Mouse (Mus musculus) kidney, postnatal 0 days (tissue): ENCODE results near the gene Ptgs2. TPM values are rescaled to one million over a fixed set of nuclear protein-coding genes. Genes with fewer than 3 reads are reported as not detected.

ENCODE experiments used
- ATAC-seq: fragments of 200-750 bp; cut with Nextera tagmentation; replicated peaks from 2 replicates; pipeline ENCODE4 v1.8.0; 2017; ENCODE audit warnings: low read depth, moderate number of reproducible peaks, moderate TSS enrichment, moderate library complexity; ENCODE audit not compliant: low FRiP score
- DNase-seq: peaks from one replicate; pipeline ENCODE4 v3.0.0-alpha.2; 2016; ENCODE audit warnings: low spot score
- H3K27ac ChIP-seq: fragments of 300-500 bp; sonication (generic); 2 replicates; pipeline ENCODE4 v1.5.1; 2014; ENCODE audit warnings: mild to moderate bottlenecking
- H3K27me3 ChIP-seq: fragments of 300-500 bp; sonication (generic); 2 replicates; pipeline ENCODE4 v1.6.1; 2014; ENCODE audit warnings: low read length, mixed read lengths; ENCODE audit not compliant: insufficient read depth
- H3K36me3 ChIP-seq: fragments of 300-500 bp; sonication (generic); 2 replicates; pipeline ENCODE4 v1.6.1; 2014; ENCODE audit warnings: low read length, mixed read lengths; ENCODE audit not compliant: insufficient read depth
- H3K4me1 ChIP-seq: fragments of 300-500 bp; sonication (generic); replicated peaks from 2 replicates; pipeline ENCODE4 v1.6.1; 2014; ENCODE audit warnings: antibody characterized with exemption, low read length, mixed read lengths; ENCODE audit not compliant: insufficient read depth
- H3K4me2 ChIP-seq: fragments of 300-500 bp; sonication (generic); 2 replicates; pipeline ENCODE4 v1.6.1; 2014; ENCODE audit warnings: mild to moderate bottlenecking, low read length, moderate library complexity, mixed read lengths
- H3K4me3 ChIP-seq: fragments of 300-500 bp; sonication (generic); replicated peaks from 2 replicates; pipeline ENCODE4 v1.5.1; 2014; ENCODE audit warnings: low read depth, low read length
- H3K9ac ChIP-seq: fragments of 300-500 bp; sonication (generic); 2 replicates; pipeline ENCODE4 v1.6.1; 2014; ENCODE audit warnings: low read depth, low read length
- H3K9me3 ChIP-seq: fragments of 300-500 bp; sonication (generic); replicated peaks from 2 replicates; pipeline ENCODE4 v1.6.1; 2016; ENCODE audit warnings: low read length, inconsistent platforms, mixed read lengths
- CTCF ChIP-seq: IDR thresholded peaks from 2 replicates; pipeline ENCODE4 v1.5.1; 2016; ENCODE audit warnings: antibody characterized with exemption, low read depth, mild to moderate bottlenecking, moderate library complexity
- WGBS: fragments of 180-500 bp; shearing (Covaris S2); extraction: QIAGEN DNeasy Blood & Tissue Kit; methylation state at CpG from one replicate; pipeline ENCODE4 v1.1.7; 2014; 5-methylcytosine and 5-hydroxymethylcytosine counted together
- polyA plus RNA-seq: library from polyadenylated mRNA; unstranded; fragments of >200 nt; fragmentation: Nextera tagmentation; extraction: Ambion mirVana; gene quantifications from 2 replicates; pipeline ENCODE4 v1.2.1, GENCODE M21; 2015

Ptgs2 gene
- polyA plus RNA-seq, 1 experiment from 2014 or later: 1.5 TPM

- H3K9ac ChIP-seq: no peak overlapping the region
- no peak overlapping the region for H3K4me3 ChIP-seq
- H3K27me3 ChIP-seq: no peaks in the 10 kb centered on the region
- TF ChIP-seq CTCF: no peak
- DNase-seq (peak; percentile 36), ATAC-seq (no peak; the same call in 1 of the 2 replicates)
- WGBS: 46% methylated on average over 1 of the region's 1 CpGs
- no peak overlapping the region for H3K4me2 ChIP-seq
- H3K9me3 ChIP-seq: no peaks in the 10 kb centered on the region
- no peaks in the 10 kb centered on the region for H3K36me3 ChIP-seq
- no peak overlapping the region for H3K27ac ChIP-seq
- no peaks in the 10 kb centered on the region for H3K4me1 ChIP-seq
Measured at GRCm38 (mm10) chr1:150090229-150090628, 9.6 kb upstream of the Ptgs2 start.

GRCm38 (mm10) chr1:150097036-150097435 is 2.8 kb upstream of the Ptgs2 start:
- Histone ChIP-seq H3K9me3 (no peaks in the 10 kb centered on the region), H3K4me3 (no peak overlapping the region), H3K27me3 (no peaks in the 10 kb centered on the region), H3K27ac (no peak overlapping the region), H3K4me1 (peaks cover 4% of the 10 kb centered on the region; the same call in 1 of the 2 replicates), H3K36me3 (no peaks in the 10 kb centered on the region), H3K9ac (no peak overlapping the region), H3K4me2 (no peak overlapping the region)
- 81% methylated on average over 2 of the region's 2 CpGs for whole genome bisulfite sequencing
- ATAC-seq: no peak
- DNase-seq: no peak
- TF ChIP-seq CTCF: no peak

GRCm38 (mm10) chr1:150097721-150098120 is 2.1 kb upstream of the Ptgs2 start:
- Histone ChIP-seq H3K27ac (no peak overlapping the region), H3K9me3 (no peaks in the 10 kb centered on the region), H3K4me1 (peaks cover 4% of the 10 kb centered on the region; the same call in 1 of the 2 replicates), H3K4me2 (no peak overlapping the region), H3K9ac (no peak overlapping the region), H3K4me3 (no peak overlapping the region), H3K27me3 (no peaks in the 10 kb centered on the region), H3K36me3 (no peaks in the 10 kb centered on the region)
- WGBS: 56% methylated on average over 1 of the region's 1 CpGs
- ATAC-seq: no peak
- DNase-seq: no peak
- no peak for TF ChIP-seq CTCF

- WGBS: 5% methylated on average over 9 of the region's 9 CpGs
- Histone ChIP-seq H3K9me3 (no peaks in the 10 kb centered on the region), H3K9ac (peak overlapping the region; percentile 44), H3K4me1 (peaks cover 4% of the 10 kb centered on the region; the same call in 1 of the 2 replicates), H3K36me3 (no peaks in the 10 kb centered on the region), H3K4me3 (peak overlapping the region; percentile 41), H3K4me2 (peak overlapping the region; percentile 79), H3K27me3 (no peaks in the 10 kb centered on the region), H3K27ac (no peak overlapping the region)
- ATAC-seq (peak; percentile 29; the same call in 1 of the 2 replicates), DNase-seq (no peak)
- no peak for TF ChIP-seq CTCF
Measured at GRCm38 (mm10) chr1:150099374-150099773, 457 bp upstream of the Ptgs2 start.

GRCm38 (mm10) chr1:150104228-150104720 is 4.4 kb downstream of the Ptgs2 start:
- DNase-seq (no peak), ATAC-seq (no peak)
- 0 out of 2 replicates have a peak, but pooled peaks have one; percentile 10 for TF ChIP-seq CTCF
- 88% methylated on average over 6 of the region's 6 CpGs for WGBS
- Histone ChIP-seq H3K36me3 (no peaks in the 10 kb centered on the region), H3K27me3 (no peaks in the 10 kb centered on the region), H3K9me3 (no peaks in the 10 kb centered on the region), H3K4me2 (no peak overlapping the region), H3K27ac (no peak overlapping the region), H3K9ac (no peak overlapping the region), H3K4me1 (peaks cover 4% of the 10 kb centered on the region; the same call in 1 of the 2 replicates), H3K4me3 (no peak overlapping the region)

GRCm38 (mm10) chr1:150106736-150107135 is 6.9 kb downstream of the Ptgs2 start:
- Histone ChIP-seq H3K27ac (no peak overlapping the region), H3K4me2 (no peak overlapping the region), H3K27me3 (no peaks in the 10 kb centered on the region), H3K4me1 (no peaks in the 10 kb centered on the region), H3K36me3 (no peaks in the 10 kb centered on the region), H3K9ac (no peak overlapping the region), H3K9me3 (no peaks in the 10 kb centered on the region), H3K4me3 (no peak overlapping the region)
- TF ChIP-seq CTCF: no peak
- DNase-seq (no peak), ATAC-seq (no peak)
- WGBS: 93% methylated on average over 7 of the region's 7 CpGs

GRCm38 (mm10) chr1:150109591-150109990 is 9.8 kb downstream of the Ptgs2 start:
- no peak overlapping the region for H3K4me2 ChIP-seq
- no peaks in the 10 kb centered on the region for H3K9me3 ChIP-seq
- DNase-seq: no peak
- no peaks in the 10 kb centered on the region for H3K36me3 ChIP-seq
- H3K4me1 ChIP-seq: no peaks in the 10 kb centered on the region
- ATAC-seq: no peak
- no peaks in the 10 kb centered on the region for H3K27me3 ChIP-seq
- WGBS: 80% methylated on average over 2 of the region's 2 CpGs
- no peak overlapping the region for H3K4me3 ChIP-seq
- no peak overlapping the region for H3K9ac ChIP-seq
- H3K27ac ChIP-seq: no peak overlapping the region
- TF ChIP-seq CTCF: no peak
